Mouse (Mus musculus): ENCODE results near the gene Grpel1.
A peak's percentile ranks its signal among the peaks of the same experiment; 100 is the strongest.

The Grpel1 gene

DNA sequence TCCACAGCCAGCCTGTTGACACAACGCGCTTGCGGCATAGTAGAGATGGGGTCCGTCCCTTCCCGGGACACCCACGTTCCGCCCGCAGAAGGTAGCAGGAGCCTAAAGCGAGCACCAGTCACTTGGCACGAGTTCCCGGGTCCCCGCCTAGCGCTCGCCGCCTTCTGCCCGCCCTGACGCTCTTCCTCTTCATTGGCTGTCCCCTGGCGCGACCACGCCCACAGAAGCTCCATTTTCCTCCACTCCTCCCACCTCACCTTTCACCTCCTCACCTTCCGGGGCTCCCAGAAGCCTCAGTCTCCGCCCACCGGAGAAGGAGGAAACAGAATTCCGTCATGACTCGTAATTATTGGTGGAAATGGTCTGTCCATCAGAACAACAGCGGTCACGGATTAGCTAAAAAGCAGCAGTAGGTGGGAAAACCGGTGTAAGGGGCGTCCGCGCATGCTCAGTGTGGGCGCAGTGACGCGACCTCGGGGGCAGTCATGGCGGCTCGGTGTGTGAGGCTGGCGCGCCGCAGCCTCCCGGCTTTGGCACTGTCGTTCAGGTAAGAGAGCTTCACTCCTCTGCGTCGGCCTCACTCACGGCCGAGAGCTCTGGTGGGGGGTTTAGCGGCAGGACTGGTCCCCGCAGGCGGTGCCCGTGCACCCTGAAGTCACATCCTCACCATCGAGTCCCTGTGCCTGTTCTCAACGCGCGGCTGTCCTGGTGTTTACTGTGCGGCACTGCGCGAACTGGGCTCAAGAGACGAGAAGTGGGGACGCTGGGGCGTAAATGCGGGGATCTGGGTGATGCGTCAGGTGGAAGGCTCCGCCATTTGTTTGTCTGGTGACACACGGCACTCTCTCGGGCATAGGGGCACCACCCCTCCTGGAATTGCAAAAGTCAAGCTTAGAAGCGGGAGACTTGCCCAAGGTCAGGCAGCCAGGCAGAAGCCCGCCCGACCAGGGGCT, at the start of gene Grpel1:
Gene Grpel1 (plus strand): TSS at position 290 of the 953 bp plus-strand sequence.
- peak; percentile 99 for DNase-seq (ENCODE audit: low read depth)

GRCm38 (mm10) chr5:36419861-36420260, 44.9 kb upstream of the Grpel1 start:
- no peak for DNase-seq (ENCODE audit: low read depth)

DNA sequence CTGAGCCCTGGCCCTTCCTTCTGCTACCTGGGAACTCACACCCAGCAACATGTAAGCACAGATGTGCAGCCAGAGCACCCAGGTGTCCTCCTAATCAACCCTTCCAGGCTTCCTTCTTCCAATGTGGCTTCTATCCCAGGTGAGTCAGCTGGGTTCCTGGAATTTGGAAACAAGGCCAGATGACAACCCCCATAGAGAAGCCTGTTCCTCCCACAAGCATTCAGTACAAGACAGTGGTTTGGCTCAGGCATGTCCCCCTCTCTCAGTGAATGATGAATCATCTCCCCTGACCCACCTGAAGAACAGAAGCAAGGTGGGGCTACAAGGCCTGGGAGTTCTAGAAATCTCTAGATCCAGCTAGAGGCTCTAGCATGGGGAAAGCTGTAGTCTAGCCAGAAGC, 42.1 kb upstream of the Grpel1 start:
- no peak for DNase-seq (ENCODE audit: low read depth)

DNA sequence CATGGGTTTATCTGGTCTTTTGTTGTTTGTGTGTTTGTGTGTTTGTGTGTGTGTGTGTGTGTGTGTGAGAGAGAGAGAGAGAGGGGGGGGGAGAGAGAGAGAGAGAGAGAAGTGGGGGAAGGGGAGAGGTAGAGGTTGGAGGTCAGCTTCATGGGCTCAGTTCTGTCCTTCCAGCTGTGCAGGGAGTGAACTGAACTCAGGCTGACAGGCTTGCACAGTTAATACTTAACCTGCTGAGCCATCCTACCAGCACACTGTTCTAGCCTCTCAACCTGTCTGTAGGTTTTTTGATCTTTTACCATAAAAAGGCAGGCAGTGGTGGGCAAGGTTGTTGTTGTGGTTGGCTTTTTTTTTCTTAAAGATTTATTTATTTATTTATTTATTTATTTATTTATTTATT, 40.1 kb upstream of the Grpel1 start:
- no peak for DNase-seq (ENCODE audit: low read depth)

DNA sequence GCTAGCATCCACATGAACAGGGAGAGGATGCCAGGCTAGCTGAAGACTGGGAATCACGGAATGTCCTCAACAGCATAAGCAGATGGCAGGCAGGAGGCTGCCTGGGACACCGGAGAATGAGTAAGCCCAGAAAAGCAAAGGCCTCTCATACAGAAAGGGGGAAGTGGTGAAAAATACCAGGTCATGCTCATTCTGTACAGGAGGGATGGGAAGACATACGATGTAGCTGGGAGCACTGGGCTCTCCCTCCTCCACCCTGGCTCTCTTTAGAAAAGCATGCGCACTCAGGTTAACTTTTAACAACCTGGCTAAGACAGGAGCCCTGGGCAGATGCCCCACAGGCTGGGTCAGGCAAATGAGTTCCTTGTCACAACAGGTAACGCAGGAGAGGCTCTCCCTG, 38.4 kb upstream of the Grpel1 start:
- DNase-seq (ENCODE audit: low read depth) = no peak

DNA sequence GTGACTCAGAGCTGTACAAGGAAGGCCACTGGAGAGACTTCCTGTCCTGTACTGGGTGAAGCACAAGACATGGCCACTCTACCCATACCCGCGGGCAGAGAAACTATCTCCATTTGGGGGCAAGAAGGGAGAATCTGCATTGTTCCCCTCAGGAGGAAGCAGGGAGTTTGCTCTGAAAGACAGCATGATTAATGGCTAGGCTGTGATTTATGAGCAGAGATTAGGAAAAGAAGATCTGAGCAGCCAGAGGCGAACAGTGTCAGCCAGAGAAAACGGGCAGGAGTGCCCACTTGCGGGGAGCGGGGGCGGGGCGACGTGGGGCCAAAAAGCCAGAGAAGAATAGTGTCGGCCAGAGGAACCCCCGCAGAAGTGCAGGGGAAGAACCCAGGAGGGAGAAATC, 37.0 kb upstream of the Grpel1 start:
- no peak for DNase-seq (ENCODE audit: low read depth)

GRCm38 (mm10) chr5:36429551-36429950, 35.2 kb upstream of the Grpel1 start:
- no peak for DNase-seq (ENCODE audit: low read depth)

- DNase-seq (ENCODE audit: low read depth) = no peak
Observed at GRCm38 (mm10) chr5:36431711-36432110, 33.1 kb upstream of the Grpel1 start.

GRCm38 (mm10) chr5:36434398-36434967, 30.3 kb upstream of the Grpel1 start:
- no peak for DNase-seq (ENCODE audit: low read depth)

GRCm38 (mm10) chr5:36436858-36437257, 27.9 kb upstream of the Grpel1 start:
- DNase-seq (ENCODE audit: low read depth) = no peak

DNA sequence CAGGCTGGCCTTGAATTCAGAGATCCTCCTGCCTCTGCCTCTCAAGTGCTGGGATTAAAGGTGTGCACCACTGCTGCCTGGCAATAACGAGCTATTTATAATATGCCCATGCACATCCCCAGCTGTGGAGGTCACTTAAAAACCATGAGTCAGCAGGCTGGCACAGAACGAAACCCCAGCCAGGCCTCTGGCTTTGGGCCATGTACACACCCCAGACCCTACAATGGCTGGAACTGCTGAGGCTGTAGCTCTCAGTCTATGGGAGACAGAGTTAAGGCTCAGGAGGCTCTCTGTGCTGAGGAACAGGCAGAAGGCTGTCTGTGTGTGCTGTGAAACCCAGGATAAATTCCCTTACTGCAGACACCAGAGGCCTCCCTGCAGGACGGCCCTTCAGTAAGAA, 24.1 kb upstream of the Grpel1 start:
- no peak for DNase-seq (ENCODE audit: low read depth)

DNA sequence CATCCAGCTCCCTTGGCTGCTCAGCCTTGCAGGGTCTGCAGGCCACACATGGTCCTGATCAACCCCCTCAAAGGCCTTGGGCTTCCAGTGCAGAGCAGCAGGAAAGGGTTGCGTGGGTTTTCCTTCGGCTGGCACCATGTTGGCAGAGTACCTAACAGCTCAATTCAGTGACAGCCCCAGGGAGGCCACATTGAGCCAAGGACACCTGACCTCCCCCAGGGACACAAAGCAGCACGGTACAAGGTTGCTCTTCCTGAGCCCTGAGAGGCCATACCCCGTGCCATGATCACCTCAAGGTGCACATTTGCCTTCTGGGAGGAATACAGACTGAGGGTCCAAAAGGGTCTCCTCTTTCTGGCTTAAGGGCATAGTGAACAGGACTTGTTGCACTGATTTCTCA, 20.2 kb upstream of the Grpel1 start:
- no peak for DNase-seq (ENCODE audit: low read depth)

DNA sequence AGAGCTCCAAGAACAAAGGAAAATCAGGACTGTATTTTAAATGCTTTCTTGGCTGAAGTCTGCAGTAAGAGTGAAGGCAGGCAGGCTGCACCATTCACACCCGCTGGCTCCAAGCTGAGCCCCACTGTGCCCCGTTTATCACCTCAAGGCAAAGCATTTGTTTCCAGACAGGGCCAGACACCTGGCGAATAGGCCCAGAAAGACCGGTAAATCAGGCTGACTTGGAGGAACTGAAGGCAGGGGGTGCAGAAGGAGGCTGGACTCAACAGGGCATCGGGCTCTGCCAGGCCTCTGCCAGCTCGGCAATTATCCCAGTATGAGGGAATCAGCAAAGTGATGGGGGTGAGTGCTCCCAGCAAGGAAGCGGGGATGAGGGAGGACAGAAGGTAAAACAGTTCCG, 19.8 kb upstream of the Grpel1 start:
- DNase-seq (ENCODE audit: low read depth) = no peak

GRCm38 (mm10) chr5:36446166-36446890, 18.5 kb upstream of the Grpel1 start:
- no peak for DNase-seq (ENCODE audit: low read depth)

DNA sequence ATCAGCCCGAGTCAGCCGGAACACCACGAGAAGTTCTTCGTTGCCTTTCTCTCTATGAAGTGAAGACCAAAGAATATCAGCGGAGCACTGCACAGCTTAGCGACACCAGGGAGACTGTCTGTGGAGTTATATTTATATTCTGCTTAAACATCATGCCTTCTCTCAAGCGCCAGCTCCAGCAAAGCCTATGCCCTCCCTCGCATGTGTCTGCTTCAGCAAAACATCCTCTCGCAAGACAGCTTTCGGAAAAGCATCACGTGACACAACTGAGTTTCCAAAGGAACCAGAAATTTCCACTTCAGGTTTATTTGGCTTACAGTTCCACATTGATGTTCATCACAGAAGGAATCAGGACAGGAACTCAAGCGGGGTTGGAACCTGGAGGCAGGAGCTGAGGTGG, 16.9 kb upstream of the Grpel1 start:
- no peak for DNase-seq (ENCODE audit: low read depth)

DNA sequence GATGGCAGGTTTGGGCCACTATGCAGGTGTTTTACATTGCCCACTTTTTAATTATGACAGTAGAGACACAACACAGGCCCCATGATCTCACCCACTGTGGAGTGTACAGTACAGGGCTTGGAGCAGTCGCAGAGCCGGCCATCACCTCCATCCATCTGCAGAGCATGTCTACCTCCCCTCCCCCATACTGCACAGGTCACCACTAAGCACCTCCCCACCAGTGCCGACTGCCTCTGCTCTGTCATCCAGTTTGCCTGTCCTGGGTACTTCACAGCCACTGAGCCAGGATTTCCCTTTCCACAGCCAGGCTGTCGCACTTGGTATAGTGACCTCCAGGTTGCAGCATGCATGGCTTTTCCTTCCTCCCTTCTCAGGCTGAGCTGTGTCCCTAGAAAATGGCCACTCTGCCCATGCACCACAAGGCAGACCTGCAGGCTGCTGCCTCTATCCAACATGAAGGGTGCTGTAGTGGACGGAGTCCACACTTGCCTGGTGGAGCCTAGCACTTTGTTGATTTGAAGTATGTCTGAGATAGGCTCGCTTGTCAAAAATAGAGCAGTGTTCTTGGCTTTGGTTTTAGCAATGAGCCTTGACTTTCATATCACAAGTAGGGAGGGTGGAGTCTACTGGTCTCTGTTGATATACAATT, 15.0 kb upstream of the Grpel1 start:
- no peak for DNase-seq (ENCODE audit: low read depth)

DNA sequence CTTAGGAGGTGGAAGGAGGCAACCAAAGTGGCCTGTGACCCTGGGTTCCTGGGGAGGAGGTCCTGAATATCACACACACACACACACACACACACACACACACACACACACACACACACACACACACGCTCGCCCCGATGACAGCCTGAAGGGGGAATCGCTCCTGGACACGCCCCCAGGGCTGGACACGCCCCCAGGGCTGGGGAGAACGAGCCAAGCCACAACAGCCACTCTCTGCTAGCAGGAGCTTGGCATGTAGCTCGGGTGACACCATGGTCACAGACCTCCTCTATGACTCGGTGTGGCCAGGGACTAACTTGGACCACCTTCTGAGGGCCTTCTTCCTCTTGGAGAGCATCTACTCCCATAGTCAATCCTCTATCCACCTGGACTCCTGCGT, 13.7 kb upstream of the Grpel1 start:
- DNase-seq (ENCODE audit: low read depth) = no peak

DNA sequence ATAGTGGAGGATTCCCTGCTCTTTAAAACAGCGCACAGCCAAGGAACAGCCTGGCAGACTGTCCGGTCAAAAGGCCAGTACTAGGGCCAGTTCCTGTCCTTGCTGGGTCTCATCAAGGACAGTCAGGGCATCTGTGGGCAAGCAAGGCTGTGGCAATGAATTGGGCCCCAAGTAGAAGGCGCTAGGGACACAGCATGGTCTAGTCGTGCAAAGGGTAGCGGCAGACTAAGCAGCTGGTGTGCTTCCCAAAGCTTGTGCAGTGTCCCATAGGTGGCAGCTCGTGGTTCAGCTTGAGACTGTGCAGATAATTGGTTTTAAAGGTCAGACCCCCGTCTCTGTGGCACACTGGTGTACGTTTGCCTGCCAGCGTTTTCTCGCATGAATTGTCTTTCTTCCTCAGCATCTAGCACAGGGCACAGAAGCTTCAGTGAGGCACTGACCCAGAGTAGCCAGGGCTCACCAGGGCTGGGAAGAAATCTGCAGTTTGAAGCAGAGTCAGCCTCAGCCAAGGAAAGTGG, 12.9 kb upstream of the Grpel1 start:
- no peak for DNase-seq (ENCODE audit: low read depth)

DNA sequence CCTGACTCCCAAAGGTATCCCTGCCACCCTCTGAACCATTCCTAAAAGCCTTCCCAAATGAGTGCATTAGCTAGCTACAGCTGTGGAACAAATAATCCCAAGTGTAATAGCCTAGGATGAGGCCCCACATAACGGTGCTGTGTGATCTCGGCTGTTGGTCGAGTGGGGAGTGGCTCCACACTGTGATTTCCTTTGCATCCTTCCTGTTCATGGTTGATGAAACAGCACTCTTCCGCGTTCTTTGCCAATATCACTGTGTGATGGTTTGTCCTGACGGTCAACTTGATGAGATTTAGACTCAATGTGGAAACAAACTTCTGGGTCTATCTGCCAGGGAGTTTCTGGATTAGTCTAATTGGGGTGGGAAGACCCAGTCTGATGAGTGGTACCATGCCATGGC, 12.0 kb upstream of the Grpel1 start:
- no peak for DNase-seq (ENCODE audit: low read depth)

DNA sequence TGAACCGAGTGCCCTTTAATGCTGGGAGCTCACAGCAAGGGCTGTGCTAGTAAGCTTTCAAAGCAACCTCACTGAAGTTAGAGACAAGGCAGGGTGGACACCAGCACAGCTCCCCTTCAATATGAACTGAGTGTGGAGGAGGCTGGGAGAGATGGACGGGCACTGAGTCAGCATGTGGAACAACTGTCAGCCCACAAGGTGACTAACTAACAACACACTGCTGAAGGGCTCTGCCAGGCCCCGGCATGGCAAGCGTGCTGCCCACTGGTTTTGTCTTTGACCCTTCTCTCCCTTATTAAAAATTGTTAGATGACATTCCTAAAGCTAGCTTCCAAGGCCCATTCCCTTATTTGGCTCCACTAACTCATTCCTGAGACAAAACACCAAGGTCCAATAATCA, 7.1 kb upstream of the Grpel1 start:
- DNase-seq (ENCODE audit: low read depth) = no peak

- peak; percentile 85 for DNase-seq (ENCODE audit: low read depth)
Observed at GRCm38 (mm10) chr5:36458926-36459325, 5.9 kb upstream of the Grpel1 start.

GRCm38 (mm10) chr5:36460712-36461111, 4.1 kb upstream of the Grpel1 start:
- no peak for DNase-seq (ENCODE audit: low read depth)
